Mouse (Mus musculus): ENCODE results near the gene Dok4. TPM values are rescaled to one million over a fixed set of nuclear protein-coding genes. Genes with fewer than 3 reads are reported as not detected.
"Not testable (repeated sequence)": the region's sequence is repeated elsewhere in the genome, so short reads cannot be mapped to it uniquely, and the experiment has no call there.

Gene Dok4
- polyA plus RNA-seq, 1 experiment, result 4.4 TPM

DNA sequence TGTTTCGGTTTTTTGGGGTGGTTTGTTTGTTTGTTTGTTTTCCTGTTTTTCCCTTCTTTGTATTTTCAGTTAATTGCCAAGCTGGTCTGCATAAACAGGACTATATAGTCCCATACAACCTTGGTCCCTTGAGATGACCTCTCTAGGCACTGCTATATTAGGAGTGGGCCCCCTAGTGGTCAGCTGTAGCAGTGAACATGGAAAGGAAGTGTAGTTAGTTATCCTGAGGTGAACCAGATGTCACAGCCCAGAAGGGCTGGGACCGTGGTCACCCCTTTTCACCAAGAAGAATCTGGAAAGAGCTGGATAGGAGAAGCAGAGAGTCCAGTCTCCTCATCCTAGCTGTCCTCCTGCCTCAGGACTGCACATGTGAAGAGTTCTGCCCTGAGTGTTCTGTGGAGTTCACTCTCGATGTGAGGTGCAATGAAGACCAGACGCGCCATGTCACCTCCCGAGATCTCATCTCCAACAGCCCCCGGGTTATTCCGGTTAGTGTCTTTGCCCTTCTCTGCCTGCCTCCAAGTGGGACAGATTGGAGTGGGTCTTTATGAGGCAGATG lies 14.7 kb downstream of the Dok4 start:
- Histone ChIP-seq H3K79me2 (ENCODE audit: control insufficient read depth, insufficient read depth) (peaks cover 19% of the 10 kb centered on the region), H3K4me3 (no peak overlapping the region), H3ac (ENCODE audit: control insufficient read depth, insufficient read length) (no peak overlapping the region), H3K27me3 (ENCODE audit: control insufficient read depth, insufficient read depth, insufficient read length) (no peaks in the 10 kb centered on the region), H3K36me3 (ENCODE audit: control insufficient read depth, insufficient read depth) (peaks cover 13% of the 10 kb centered on the region), H3K4me2 (ENCODE audit: low read depth) (no peak overlapping the region)
- TF ChIP-seq CEBPB (IDR thresholded peaks at IDR 0.05; ENCODE audit: insufficient read depth, poor library complexity, severe bottlenecking), result no peak
- TF ChIP-seq POLR2A (IDR thresholded peaks at IDR 0.05; ENCODE audit: insufficient read length, low read depth), result no peak
- no peak for TF ChIP-seq SRF (IDR thresholded peaks at IDR 0.05; ENCODE audit: control insufficient read depth, insufficient read length, low read depth)
- no peak for TF ChIP-seq E2F4 (IDR thresholded peaks at IDR 0.05; ENCODE audit: insufficient read depth)
- TF ChIP-seq TCF3 (IDR thresholded peaks at IDR 0.05; ENCODE audit: insufficient read length, low read depth), result no peak
- no peak for TF ChIP-seq USF1 (IDR thresholded peaks at IDR 0.05; ENCODE audit: low read depth)

DNA sequence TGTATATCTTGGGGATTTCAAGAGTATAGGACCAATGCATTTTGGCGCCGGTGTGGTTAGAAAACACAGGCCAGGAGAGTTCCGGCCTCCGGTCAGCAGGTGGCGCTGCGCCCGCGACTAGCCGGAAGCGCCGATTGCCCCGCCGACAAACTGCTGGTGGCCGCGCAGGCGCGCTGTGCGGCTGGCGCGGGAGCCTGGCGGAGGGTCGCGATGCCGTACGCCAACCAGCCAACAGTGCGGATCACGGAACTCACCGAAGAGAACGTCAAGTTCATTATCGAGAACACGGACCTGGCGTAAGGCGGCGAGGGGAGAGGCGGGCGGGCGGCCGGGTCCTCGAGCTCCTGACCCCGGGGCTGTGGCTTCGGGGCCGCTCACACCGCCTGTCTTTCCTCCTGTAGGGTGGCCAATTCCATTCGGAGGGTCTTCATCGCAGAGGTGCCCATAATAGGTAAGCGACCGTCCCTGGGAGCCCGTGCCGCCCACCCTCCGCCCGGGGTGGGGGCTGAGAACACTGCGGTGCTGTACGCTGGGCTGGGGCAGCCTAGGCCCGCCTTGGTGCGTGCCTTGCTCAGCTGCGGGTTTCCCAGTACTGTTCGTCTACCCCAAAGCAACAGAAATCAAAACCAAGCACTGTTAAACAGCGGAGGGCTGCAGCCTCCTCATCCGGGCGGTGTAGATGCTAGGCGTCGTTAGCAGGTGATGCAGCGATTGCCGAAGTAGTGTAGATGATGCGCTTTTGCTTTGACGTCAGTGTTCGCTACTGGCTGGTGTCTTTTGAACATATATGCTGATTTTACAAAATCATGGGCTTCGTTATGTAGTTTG lies 18.6 kb downstream of the Dok4 start, which contains the start of gene Polr2c:
Gene Polr2c, plus strand, starts transcription at position 105 of the 828 bp plus-strand sequence.
- H3K4me2 ChIP-seq (ENCODE audit: low read depth), result peak within 1 kb of the TSS; percentile 95
- H3K79me2 ChIP-seq (ENCODE audit: control insufficient read depth, insufficient read depth), result peaks cover 19% of the 10 kb centered on the region
- no peaks in the 10 kb centered on the region for H3K27me3 ChIP-seq (ENCODE audit: control insufficient read depth, insufficient read depth, insufficient read length)
- H3K4me3 ChIP-seq, result peak within 1 kb of the TSS; percentile 51
- TF ChIP-seq MYOG (IDR thresholded peaks at IDR 0.05; ENCODE audit: control insufficient read depth in 1 of 3, insufficient read depth in 1 of 3, insufficient read length in 2 of 3, low read depth in 2 of 3) (no peak), POLR2AphosphoS2 (IDR thresholded peaks at IDR 0.05; ENCODE audit: insufficient read length, low read depth) (peak; percentile 82), POLR2A (IDR thresholded peaks at IDR 0.05; ENCODE audit: insufficient read length, low read depth) (peak; percentile 85)
- H3ac ChIP-seq (ENCODE audit: control insufficient read depth, insufficient read length), result peak within 1 kb of the TSS; percentile 68
- H3K36me3 ChIP-seq (ENCODE audit: control insufficient read depth, insufficient read depth), result peaks cover 3% of the 10 kb centered on the region

- H3K27me3 ChIP-seq (ENCODE audit: control insufficient read depth, insufficient read depth, insufficient read length), result no peaks in the 10 kb centered on the region
- peak overlapping the region; percentile 59 for H3K4me2 ChIP-seq (ENCODE audit: low read depth)
- H3K36me3 ChIP-seq (ENCODE audit: control insufficient read depth, insufficient read depth), result peaks cover 5% of the 10 kb centered on the region
- H3K4me3 ChIP-seq, result peak overlapping the region; percentile 51
- H3ac ChIP-seq (ENCODE audit: control insufficient read depth, insufficient read length), result peak overlapping the region; percentile 68
- no peak for TF ChIP-seq TCF3 (IDR thresholded peaks at IDR 0.05; ENCODE audit: insufficient read length, low read depth)
- TF ChIP-seq USF1 (IDR thresholded peaks at IDR 0.05; ENCODE audit: low read depth), result no peak
- TF ChIP-seq MAX (IDR thresholded peaks at IDR 0.05; ENCODE audit: low read depth), result no peak
- TF ChIP-seq MYOG (IDR thresholded peaks at IDR 0.05; ENCODE audit: control insufficient read depth in 1 of 3, insufficient read depth in 1 of 3, insufficient read length in 2 of 3, low read depth in 2 of 3), result no peak
- no peak for TF ChIP-seq POLR2AphosphoS2 (IDR thresholded peaks at IDR 0.05; ENCODE audit: insufficient read length, low read depth)
- TF ChIP-seq TCF12 (IDR thresholded peaks at IDR 0.05; ENCODE audit: insufficient read depth, poor library complexity, severe bottlenecking), result no peak
- no peak for TF ChIP-seq CEBPB (IDR thresholded peaks at IDR 0.05; ENCODE audit: insufficient read depth, poor library complexity, severe bottlenecking)
- peaks cover 19% of the 10 kb centered on the region for H3K79me2 ChIP-seq (ENCODE audit: control insufficient read depth, insufficient read depth)
Measured at GRCm38 (mm10) chr8:94857011-94857345, 19.2 kb downstream of the Dok4 start.

GRCm38 (mm10) chr8:94854761-94855160 lies 21.4 kb downstream of the Dok4 start:
- peaks cover 19% of the 10 kb centered on the region for H3K79me2 ChIP-seq (ENCODE audit: control insufficient read depth, insufficient read depth)
- not testable (repeated sequence) for H3ac ChIP-seq (ENCODE audit: control insufficient read depth, insufficient read length); H3K27me3 ChIP-seq (ENCODE audit: control insufficient read depth, insufficient read depth, insufficient read length); H3K36me3 ChIP-seq (ENCODE audit: control insufficient read depth, insufficient read depth); H3K4me2 ChIP-seq (ENCODE audit: low read depth); H3K4me3 ChIP-seq

- Histone ChIP-seq H3K79me2 (ENCODE audit: control insufficient read depth, insufficient read depth) (no peaks in the 10 kb centered on the region), H3K4me3 (no peak overlapping the region), H3K4me2 (ENCODE audit: low read depth) (no peak overlapping the region), H3K36me3 (ENCODE audit: control insufficient read depth, insufficient read depth) (peaks cover 15% of the 10 kb centered on the region), H3K27me3 (ENCODE audit: control insufficient read depth, insufficient read depth, insufficient read length) (no peaks in the 10 kb centered on the region), H3ac (ENCODE audit: control insufficient read depth, insufficient read length) (no peak overlapping the region)
- TF ChIP-seq E2F4 (IDR thresholded peaks at IDR 0.05; ENCODE audit: insufficient read depth) (no peak), MYOG (IDR thresholded peaks at IDR 0.05; ENCODE audit: control insufficient read depth in 1 of 3, insufficient read depth in 1 of 3, insufficient read length in 2 of 3, low read depth in 2 of 3) (no peak), MYOD1 (IDR thresholded peaks at IDR 0.05; ENCODE audit: control insufficient read depth in 1 of 3, insufficient read length in 2 of 3, low read depth in 2 of 3) (no peak), POLR2AphosphoS2 (IDR thresholded peaks at IDR 0.05; ENCODE audit: insufficient read length, low read depth) (no peak), TCF12 (IDR thresholded peaks at IDR 0.05; ENCODE audit: insufficient read depth, poor library complexity, severe bottlenecking) (no peak), REST (IDR thresholded peaks at IDR 0.05; ENCODE audit: insufficient read depth, insufficient read length) (no peak), CEBPB (IDR thresholded peaks at IDR 0.05; ENCODE audit: insufficient read depth, poor library complexity, severe bottlenecking) (no peak), SRF (IDR thresholded peaks at IDR 0.05; ENCODE audit: control insufficient read depth, insufficient read length, low read depth) (no peak), POLR2A (IDR thresholded peaks at IDR 0.05; ENCODE audit: insufficient read length, low read depth) (no peak), USF1 (IDR thresholded peaks at IDR 0.05; ENCODE audit: low read depth) (no peak), TCF3 (IDR thresholded peaks at IDR 0.05; ENCODE audit: insufficient read length, low read depth) (no peak), MAX (IDR thresholded peaks at IDR 0.05; ENCODE audit: low read depth) (no peak)
Measured at GRCm38 (mm10) chr8:94850049-94850448, 26.1 kb downstream of the Dok4 start.
